Mouse (Mus musculus): Measurements from ENCODE around the gene Prrc2c. TPM values are rescaled to one million over a fixed set of nuclear protein-coding genes. Genes with fewer than 3 reads are reported as not detected.

Prrc2c gene
- polyA plus RNA-seq, 1 experiment, result 18.4 TPM

Other genes starting within 250 kb of the Prrc2c start
- 4.3 and 5.0 TPM in 2 replicates for gene Mettl13, start 192.0 kb downstream of the Prrc2c start, polyA plus RNA-seq (2012; rRNA removed)
- gene Vamp4, start 170.0 kb downstream of the Prrc2c start, polyA plus RNA-seq (2012; rRNA removed), result 9.1 and 10.4 TPM in 2 replicates
- gene Myoc, start 101.4 kb downstream of the Prrc2c start, polyA plus RNA-seq (2012; rRNA removed), result 1.0 and 3.6 TPM in 2 replicates
- gene Myocos, start 82.3 kb downstream of the Prrc2c start, polyA plus RNA-seq (2012; rRNA removed), result not detected in 2 replicates
- 0.71 and 0.73 TPM in 2 replicates for gene Fmo4, start 73.4 kb upstream of the Prrc2c start, polyA plus RNA-seq (2012; rRNA removed)
- gene Fmo1, start 126.1 kb upstream of the Prrc2c start, polyA plus RNA-seq (2012; rRNA removed), result 61.4 and 65.5 TPM in 2 replicates
- gene Fmo2, start 158.2 kb upstream of the Prrc2c start, polyA plus RNA-seq (2012; rRNA removed), result 34.9 and 36.4 TPM in 2 replicates
- 0.18 TPM in 1 of 2 replicates, not detected in the other for gene Fmo6, start 197.0 kb upstream of the Prrc2c start, polyA plus RNA-seq (2012; rRNA removed)
- gene Fmo3, start 244.0 kb upstream of the Prrc2c start, polyA plus RNA-seq (2012; rRNA removed), result 1.2 and 1.6 TPM in 2 replicates

Data from gonadal fat pad, adult 2 months (tissue).